In the genomic region with DNA sequence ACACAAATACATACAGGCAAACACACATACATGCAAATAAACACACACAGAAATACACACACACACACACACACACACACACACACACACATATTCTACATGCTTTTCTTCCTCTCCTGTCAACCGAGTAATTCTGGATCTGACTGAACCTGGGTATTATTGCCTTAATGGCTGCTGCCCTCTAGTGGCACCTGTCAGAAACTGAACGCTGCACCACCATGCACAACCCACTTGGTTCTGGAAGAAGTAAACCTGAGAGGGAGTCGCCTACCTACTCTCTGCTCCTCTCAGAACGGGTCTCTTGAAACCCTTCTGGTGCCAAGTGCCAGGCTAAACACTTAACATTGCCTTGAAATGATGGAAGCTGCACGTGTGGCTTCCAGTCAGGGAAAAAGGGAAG, we compare ENCODE assay signal across 8 mouse cellular contexts. TPM values are rescaled to one million over a fixed set of nuclear protein-coding genes. Genes with fewer than 3 reads are reported as not detected.
A peak's percentile ranks its signal among the peaks of the same experiment; 100 is the strongest.
DNase-seq lines count a peak whose midpoint lies in the region; ATAC-seq and TF ChIP-seq lines count a peak whose summit lies in the region.

No protein-coding gene starts in this region.

- no peak for TF ChIP-seq EP300 in ES-Bruce4 (IDR thresholded peaks at IDR 0.05; ENCODE audit: insufficient read depth, low read depth, low read length)

- no peak overlapping the region for H3K9ac ChIP-seq in ES-Bruce4 (ENCODE audit: low read depth, poor library complexity, severe bottlenecking)
- H3K9ac ChIP-seq in neural tube, embryonic 13.5 days, result no peak overlapping the region

- peak; percentile 84 for TF ChIP-seq CTCF in ES-Bruce4 (IDR thresholded peaks at IDR 0.05; ENCODE audit: low read depth, low read length)

- H3K27me3 ChIP-seq in ES-Bruce4 (ENCODE audit: control insufficient read depth, insufficient read depth, low read length, poor library complexity, severe bottlenecking), result no peaks in the 10 kb centered on the region
- no peaks in the 10 kb centered on the region for H3K27me3 ChIP-seq in neural tube, embryonic 13.5 days

- WGBS in neural tube, embryonic 13.5 days, result 6% methylated on average over 5 of the region's 5 CpGs

- DNase-seq in adrenal gland, postnatal 10 days, result peak; percentile 80
- peak; percentile 61 for DNase-seq in embryo, embryonic 11.5 days (ENCODE audit: low read depth, low spot score)
- peak; percentile 73 to 85 for DNase-seq in heart, adult 18-20 months
- peak; percentile 63 to 89 for DNase-seq in layer of hippocampus, adult 18-20 months (ENCODE audit: low spot score in 2 of 2)
- DNase-seq in lung, adult 18-20 months, result peak; percentile 79 to 82
- DNase-seq in thymus, postnatal 25 days, result peak; percentile 72

- no peaks in the 10 kb centered on the region for H3K4me1 ChIP-seq in ES-Bruce4 (ENCODE audit: control insufficient read depth, insufficient read depth, low read length)
- no peaks in the 10 kb centered on the region for H3K4me1 ChIP-seq in neural tube, embryonic 13.5 days (replicated peaks)

- no peak overlapping the region for H3K4me3 ChIP-seq in ES-Bruce4 (ENCODE audit: low read depth, low read length)
- H3K4me3 ChIP-seq in neural tube, embryonic 13.5 days, result no peak overlapping the region

- H3K9me3 ChIP-seq in ES-Bruce4 (replicated peaks; ENCODE audit: control insufficient read depth, insufficient read depth, low read length, poor library complexity, severe bottlenecking), result no peaks in the 10 kb centered on the region
- H3K9me3 ChIP-seq in neural tube, embryonic 13.5 days, result no peaks in the 10 kb centered on the region

- H3K27ac ChIP-seq in ES-Bruce4 (ENCODE audit: insufficient read depth, low read length), result no peak overlapping the region
- H3K27ac ChIP-seq in neural tube, embryonic 13.5 days (replicated peaks), result no peak overlapping the region

- no peak overlapping the region for H3K4me2 ChIP-seq in neural tube, embryonic 13.5 days

- no peaks in the 10 kb centered on the region for H3K36me3 ChIP-seq in ES-Bruce4 (ENCODE audit: control insufficient read depth, insufficient read depth, low read length, poor library complexity, severe bottlenecking)
- H3K36me3 ChIP-seq in neural tube, embryonic 13.5 days, result no peaks in the 10 kb centered on the region

- ATAC-seq in neural tube, embryonic 13.5 days (ENCODE audit: low read depth), result peak; percentile 57; the same call in 1 of the 2 replicates

- no peak for TF ChIP-seq POLR2A in ES-Bruce4 (IDR thresholded peaks at IDR 0.05; ENCODE audit: insufficient read depth, low read length)

RNA-seq across cellular contexts. Expression of a gene that starts 11.7 kb away (rescaled TPM):
- not detected in 2 replicates for polyA plus RNA-seq in ES-Bruce4 (2011; ENCODE audit: insufficient read depth, insufficient read length, low read depth, missing spikeins)
- 10 to 100 TPM; 17.4 to 22.2 TPM for total RNA-seq in adrenal gland, postnatal 10 days (2021)
- total RNA-seq in heart, adult 18-20 months (2021), result 1 to 10 TPM; 6.2 to 9.3 TPM
- 1 to 10 TPM; 3.9 to 5.2 TPM for total RNA-seq in layer of hippocampus, adult 18-20 months (2021)
- 11.1 and 14.9 TPM in 2 replicates for polyA plus RNA-seq in neural tube, embryonic 13.5 days (2015; fragmentation: Nextera tagmentation; extraction: Ambion mirVana)

RNA-seq across cellular contexts. Expression of a gene that starts 30.2 kb away (rescaled TPM):
- polyA plus RNA-seq in ES-Bruce4 (2011; ENCODE audit: insufficient read depth, insufficient read length, low read depth, missing spikeins), result 109 and 112 TPM in 2 replicates
- 10 to 100 TPM; 32.4 to 58.1 TPM for total RNA-seq in adrenal gland, postnatal 10 days (2021)
- 10 to 100 TPM; 31.1 to 32.0 TPM for total RNA-seq in heart, adult 18-20 months (2021)
- 10 to 100 TPM; 16.6 to 24.9 TPM for total RNA-seq in layer of hippocampus, adult 18-20 months (2021)
- 49.0 and 55.3 TPM in 2 replicates for polyA plus RNA-seq in neural tube, embryonic 13.5 days (2015; fragmentation: Nextera tagmentation; extraction: Ambion mirVana)
